28 mouse cellular contexts compared by ENCODE assay signal in the genomic region with DNA sequence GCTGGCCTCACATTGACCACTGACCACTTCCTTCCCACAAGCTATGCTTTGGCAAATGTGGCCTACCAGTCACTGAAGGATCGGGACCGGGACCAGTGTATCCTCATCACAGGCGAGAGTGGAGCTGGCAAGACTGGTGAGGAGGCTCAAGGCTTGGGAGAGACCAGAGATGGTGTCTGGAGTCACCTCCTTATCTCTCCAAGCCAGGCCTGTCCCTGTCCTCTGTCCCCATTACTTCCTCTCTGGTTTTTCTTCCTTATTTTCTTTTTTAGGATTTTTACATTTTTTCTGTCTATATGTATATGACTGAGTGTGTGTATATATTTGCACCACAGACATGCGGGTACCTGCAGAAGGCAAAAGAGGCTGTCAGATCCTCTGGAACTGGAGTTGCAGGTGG. TPM values are rescaled to one million over a fixed set of nuclear protein-coding genes. Genes with fewer than 3 reads are reported as not detected.
DNase-seq lines count a peak whose midpoint lies in the region; ATAC-seq and TF ChIP-seq lines count a peak whose summit lies in the region.
"Had no signal": no experiment of that assay in that cellular context is flagged by ENCODE, and none has a peak within 500 bp of the region (broad histone marks: within the 10 kb centered on the region; RNA-seq: fewer than 3 reads in every experiment).

No protein-coding gene starts in this region.

- 80% methylated on average over 4 of the region's 4 CpGs for WGBS in small intestine, adult 2 months
- WGBS in heart, adult 2 months = 86% methylated on average over 4 of the region's 4 CpGs

- ATAC-seq in G1E (ENCODE audit: extremely low read depth, insufficient number of reproducible peaks, low FRiP score, poor library complexity, severe bottlenecking) = peak; percentile 34; the same call in 1 of the 2 replicates
- 0 out of 2 replicates have a peak, but pooled peaks have one; percentile 13 for ATAC-seq in common myeloid progenitor, adult 5-6 weeks (replicated peaks; ENCODE audit: low read depth, poor library complexity, severe bottlenecking)
- ATAC-seq: activated CD4-positive, CD25-positive, alpha-beta regulatory T cell, adult 4 months; forebrain, embryonic 15.5 days; hindbrain, embryonic 16.5 days; intestine, embryonic 15.5 days had no signal

- no peaks in the 10 kb centered on the region for H3K79me2 ChIP-seq in heart, adult 2 months (replicated peaks; ENCODE audit: control insufficient read depth, insufficient read depth, low read length)

- H3K4me1 ChIP-seq in G1E (ENCODE audit: insufficient read depth, low read depth, low read length) = peaks cover 38% of the 10 kb centered on the region
- H3K4me1 ChIP-seq in small intestine, adult 2 months (ENCODE audit: control insufficient read depth, insufficient read depth, insufficient read length, low read length) = peaks cover 15% of the 10 kb centered on the region; the same call in 1 of the 2 replicates
- peaks cover 1% of the 10 kb centered on the region; the same call in 1 of the 2 replicates for H3K4me1 ChIP-seq in heart, adult 2 months (ENCODE audit: control insufficient read depth, insufficient read depth, low read length)
- H3K4me1 ChIP-seq: embryonic facial prominence, embryonic 15.5 days; forebrain, embryonic 12.5 days; forebrain, embryonic 15.5 days; hindbrain, embryonic 10.5 days; hindbrain, embryonic 13.5 days had no signal

- H3K4me3 ChIP-seq in G1E (ENCODE audit: low read depth, low read length) = no peak overlapping the region
- peak overlapping the region; percentile 69 for H3K4me3 ChIP-seq in small intestine, adult 2 months (ENCODE audit: low read depth, low read length)
- H3K4me3 ChIP-seq in heart, adult 2 months = no peak overlapping the region
- H3K4me3 ChIP-seq: embryonic facial prominence, embryonic 12.5 days; embryonic facial prominence, embryonic 15.5 days; forebrain, embryonic 12.5 days; forebrain, embryonic 15.5 days; heart, embryonic 12.5 days; heart, embryonic 15.5 days; hindbrain, embryonic 10.5 days; hindbrain, embryonic 13.5 days; intestine, embryonic 15.5 days had no signal

- intact Hi-C loops in left cerebral cortex, postnatal 36 days (cut with DNase I) = no loop called here
- intact Hi-C loops in heart, adult 2 months (cut with DNase I) = no loop called here

- TF ChIP-seq POLR2A in small intestine, adult 2 months (IDR thresholded peaks at IDR 0.05; ENCODE audit: low read depth, low read length) = no peak
- no peak for TF ChIP-seq POLR2A in heart, adult 2 months (IDR thresholded peaks at IDR 0.05; ENCODE audit: insufficient read depth, low read depth, low read length)

- H3K9me3 ChIP-seq in G1E (replicated peaks) = no peaks in the 10 kb centered on the region
- H3K9me3 ChIP-seq: embryonic facial prominence, embryonic 12.5 days; embryonic facial prominence, embryonic 15.5 days; forebrain, embryonic 12.5 days; forebrain, embryonic 15.5 days; heart, embryonic 12.5 days; heart, embryonic 15.5 days; hindbrain, embryonic 10.5 days; hindbrain, embryonic 13.5 days; intestine, embryonic 15.5 days had no signal

- peak overlapping the region; percentile 94; the same call in 1 of the 2 replicates for H3K27ac ChIP-seq in small intestine, adult 2 months (ENCODE audit: insufficient read depth, low read depth, low read length)
- H3K27ac ChIP-seq in heart, adult 2 months = no peak overlapping the region
- H3K27ac ChIP-seq: embryonic facial prominence, embryonic 12.5 days; embryonic facial prominence, embryonic 15.5 days; forebrain, embryonic 12.5 days; forebrain, embryonic 15.5 days; heart, embryonic 15.5 days; hindbrain, embryonic 10.5 days; hindbrain, embryonic 13.5 days; intestine, embryonic 15.5 days had no signal

- TF ChIP-seq CTCF in G1E (IDR thresholded peaks at IDR 0.05; ENCODE audit: low read depth, low read length) = no peak
- TF ChIP-seq CTCF in small intestine, adult 2 months (IDR thresholded peaks at IDR 0.05; ENCODE audit: extremely low read depth, insufficient read length, insufficient replicate concordance, low read depth, low read length) = no peak
- no peak for TF ChIP-seq CTCF in heart, adult 2 months (IDR thresholded peaks at IDR 0.05)

- no peak overlapping the region for H3K9ac ChIP-seq in heart, adult 2 months (ENCODE audit: low read depth, low read length)
- H3K9ac ChIP-seq: embryonic facial prominence, embryonic 12.5 days; embryonic facial prominence, embryonic 15.5 days; forebrain, embryonic 12.5 days; forebrain, embryonic 15.5 days; heart, embryonic 12.5 days; heart, embryonic 15.5 days; hindbrain, embryonic 13.5 days; intestine, embryonic 15.5 days had no signal

- DNase-seq in 3134 (ENCODE audit: extremely low read depth, insufficient read length, low spot score) = peak; percentile 28
- no peak for DNase-seq in G1E (ENCODE audit: low spot score)
- no peak for DNase-seq in left cerebral cortex, postnatal 36 days (ENCODE audit: low spot score in 2 of 2)
- no peak for DNase-seq in retina, postnatal 1 day
- DNase-seq in heart, adult 2 months = no peak
- DNase-seq: adrenal gland, postnatal 10 days; cerebellum, adult 18-20 months; cerebellum, adult 9-10 months; cerebellum, postnatal 14 days; gastrocnemius, postnatal 10 days; gastrocnemius, postnatal 36 days; heart, adult 11 months; heart, postnatal 10 days; heart, postnatal 36 days had no signal

- no peak for TF ChIP-seq EP300 in heart, adult 2 months (IDR thresholded peaks at IDR 0.05; ENCODE audit: insufficient read depth, low read depth, low read length)

- no peaks in the 10 kb centered on the region for H3K36me3 ChIP-seq in G1E (replicated peaks)
- H3K36me3 ChIP-seq in small intestine, adult 2 months (ENCODE audit: control insufficient read depth, insufficient read depth, low read length) = peaks cover 52% of the 10 kb centered on the region
- H3K36me3 ChIP-seq in heart, adult 2 months (ENCODE audit: control insufficient read depth, insufficient read depth, low read length) = no peaks in the 10 kb centered on the region
- H3K36me3 ChIP-seq: embryonic facial prominence, embryonic 12.5 days; embryonic facial prominence, embryonic 15.5 days; forebrain, embryonic 12.5 days; forebrain, embryonic 15.5 days; heart, embryonic 12.5 days; heart, embryonic 15.5 days; hindbrain, embryonic 10.5 days; hindbrain, embryonic 13.5 days; intestine, embryonic 15.5 days had no signal

- peaks cover 28% of the 10 kb centered on the region for H3K27me3 ChIP-seq in G1E (ENCODE audit: insufficient read depth, low read length)
- H3K27me3 ChIP-seq in small intestine, adult 2 months (ENCODE audit: control insufficient read depth, insufficient read depth, low read length) = no peaks in the 10 kb centered on the region
- H3K27me3 ChIP-seq in heart, adult 2 months (ENCODE audit: control insufficient read depth, insufficient read depth, low read length) = no peaks in the 10 kb centered on the region
- H3K27me3 ChIP-seq: embryonic facial prominence, embryonic 12.5 days; embryonic facial prominence, embryonic 15.5 days; forebrain, embryonic 12.5 days; forebrain, embryonic 15.5 days; heart, embryonic 12.5 days; heart, embryonic 15.5 days; hindbrain, embryonic 13.5 days; intestine, embryonic 15.5 days had no signal

RNA-seq across cellular contexts. Expression of gene Myo1a, which starts 0.8 kb away (rescaled TPM):
- total RNA-seq in G1E (2014; fragmentation: Nextera tagmentation) (0.23 and 3.1 TPM in 2 replicates), G1E (2017) (0.16 and 0.23 TPM in 2 replicates)
- 0.09 TPM in 1 of 2 replicates, not detected in the other for polyA plus RNA-seq in G1E (2012)
- not detected in 2 replicates for total RNA-seq in common myeloid progenitor, adult 5-6 weeks (2017)
- polyA plus RNA-seq in small intestine, adult 2 months (2012; rRNA removed) = 166 and 688 TPM in 2 replicates
- total RNA-seq in left cerebral cortex, postnatal 36 days (2021) = under 1 TPM; 0.49 to 0.59 TPM
- under 1 TPM in 1 of 2 experiments, not detected in 1; 0.08 TPM for total RNA-seq in heart, adult 2 months (2021)
- 0.04 and 0.12 TPM in 2 replicates for polyA plus RNA-seq in heart, adult 2 months (2012; rRNA removed)
- total RNA-seq: gastrocnemius, adult 18-20 months; heart, postnatal 10 days; heart, postnatal 36 days had no signal
- polyA plus RNA-seq: activated CD4-positive, CD25-positive, alpha-beta regulatory T cell, adult 4 months had no signal

RNA-seq across cellular contexts. Expression of gene Tac2, which starts 18.5 kb away (rescaled TPM):
- total RNA-seq in G1E (2014; fragmentation: Nextera tagmentation) (not detected in 2 replicates), G1E (2017) (not detected in 2 replicates)
- not detected in 2 replicates for polyA plus RNA-seq in G1E (2012)
- total RNA-seq in common myeloid progenitor, adult 5-6 weeks (2017) = 0.68 TPM in 1 of 2 replicates, not detected in the other
- 0.27 TPM in 1 of 2 replicates, not detected in the other for polyA plus RNA-seq in small intestine, adult 2 months (2012; rRNA removed)
- total RNA-seq in left cerebral cortex, postnatal 36 days (2021) = 10 to 100 TPM; 15.5 to 17.5 TPM
- not detected for total RNA-seq in heart, adult 2 months (2021)
- polyA plus RNA-seq in heart, adult 2 months (2012; rRNA removed) = not detected in 2 replicates
- total RNA-seq: adrenal gland, postnatal 10 days; gastrocnemius, adult 18-20 months; gastrocnemius, postnatal 36 days; heart, postnatal 10 days; heart, postnatal 36 days had no signal
- polyA plus RNA-seq: activated CD4-positive, CD25-positive, alpha-beta regulatory T cell, adult 4 months; forebrain, embryonic 12.5 days; hindbrain, embryonic 10.5 days; hindbrain, embryonic 13.5 days had no signal

RNA-seq across cellular contexts. Expression of gene Zbtb39, which starts 33.6 kb away (rescaled TPM):
- total RNA-seq in G1E (2014; fragmentation: Nextera tagmentation) (16.1 and 17.2 TPM in 2 replicates), G1E (2017) (3.9 and 4.0 TPM in 2 replicates)
- polyA plus RNA-seq in G1E (2012) = 3.0 and 3.6 TPM in 2 replicates
- 4.7 and 5.0 TPM in 2 replicates for total RNA-seq in common myeloid progenitor, adult 5-6 weeks (2017)
- polyA plus RNA-seq in small intestine, adult 2 months (2012; rRNA removed) = 2.9 and 6.7 TPM in 2 replicates
- total RNA-seq in left cerebral cortex, postnatal 36 days (2021) = 1 to 10 TPM; 8.8 to 9.6 TPM
- 1 to 10 TPM; 7.7 to 7.8 TPM for total RNA-seq in heart, adult 2 months (2021)
- polyA plus RNA-seq in heart, adult 2 months (2012; rRNA removed) = 4.3 and 6.3 TPM in 2 replicates

RNA-seq across cellular contexts. Expression of gene Nab2, which starts 37.4 kb away (rescaled TPM):
- 28.6 and 31.6 TPM in 2 replicates for total RNA-seq in G1E (2014; fragmentation: Nextera tagmentation)
- total RNA-seq in G1E (2017) = 41.0 and 41.8 TPM in 2 replicates
- polyA plus RNA-seq in G1E (2012) = 92.3 and 106 TPM in 2 replicates
- total RNA-seq in common myeloid progenitor, adult 5-6 weeks (2017) = 5.7 and 6.8 TPM in 2 replicates
- 9.4 and 31.8 TPM in 2 replicates for polyA plus RNA-seq in small intestine, adult 2 months (2012; rRNA removed)
- 10 to 100 TPM; 39.7 to 40.5 TPM for total RNA-seq in left cerebral cortex, postnatal 36 days (2021)
- total RNA-seq in heart, adult 2 months (2021) = 1 to 10 TPM; 5.0 to 6.3 TPM
- 10.0 and 11.2 TPM in 2 replicates for polyA plus RNA-seq in heart, adult 2 months (2012; rRNA removed)

RNA-seq across cellular contexts. Expression of gene Nemp1, which starts 39.1 kb away (rescaled TPM):
- total RNA-seq in G1E (2014; fragmentation: Nextera tagmentation) = 41.9 and 57.6 TPM in 2 replicates
- 36.2 and 40.4 TPM in 2 replicates for total RNA-seq in G1E (2017)
- polyA plus RNA-seq in G1E (2012) = 5.5 and 5.6 TPM in 2 replicates
- total RNA-seq in common myeloid progenitor, adult 5-6 weeks (2017) = 20.8 and 22.6 TPM in 2 replicates
- 0.67 and 2.5 TPM in 2 replicates for polyA plus RNA-seq in small intestine, adult 2 months (2012; rRNA removed)
- total RNA-seq in left cerebral cortex, postnatal 36 days (2021) = 1 to 10 TPM; 3.5 to 3.9 TPM
- total RNA-seq in heart, adult 2 months (2021) = 1 to 10 TPM; 3.7 to 4.2 TPM
- 2.2 and 4.0 TPM in 2 replicates for polyA plus RNA-seq in heart, adult 2 months (2012; rRNA removed)
